Mouse (Mus musculus) liver, postnatal 0 days (tissue): Measurements from ENCODE around the gene Me3.

ENCODE experiments used
- CTCF ChIP-seq: sonication (generic); IDR thresholded peaks from 2 replicates; pipeline ENCODE4 v1.5.1; 2016; ENCODE audit warnings: antibody characterized with exemption, low read depth
- EP300 ChIP-seq: IDR thresholded peaks from 2 replicates; pipeline ENCODE4 v1.6.1; 2016; ENCODE audit warnings: antibody characterized with exemption, low read depth, mild to moderate bottlenecking

DNA sequence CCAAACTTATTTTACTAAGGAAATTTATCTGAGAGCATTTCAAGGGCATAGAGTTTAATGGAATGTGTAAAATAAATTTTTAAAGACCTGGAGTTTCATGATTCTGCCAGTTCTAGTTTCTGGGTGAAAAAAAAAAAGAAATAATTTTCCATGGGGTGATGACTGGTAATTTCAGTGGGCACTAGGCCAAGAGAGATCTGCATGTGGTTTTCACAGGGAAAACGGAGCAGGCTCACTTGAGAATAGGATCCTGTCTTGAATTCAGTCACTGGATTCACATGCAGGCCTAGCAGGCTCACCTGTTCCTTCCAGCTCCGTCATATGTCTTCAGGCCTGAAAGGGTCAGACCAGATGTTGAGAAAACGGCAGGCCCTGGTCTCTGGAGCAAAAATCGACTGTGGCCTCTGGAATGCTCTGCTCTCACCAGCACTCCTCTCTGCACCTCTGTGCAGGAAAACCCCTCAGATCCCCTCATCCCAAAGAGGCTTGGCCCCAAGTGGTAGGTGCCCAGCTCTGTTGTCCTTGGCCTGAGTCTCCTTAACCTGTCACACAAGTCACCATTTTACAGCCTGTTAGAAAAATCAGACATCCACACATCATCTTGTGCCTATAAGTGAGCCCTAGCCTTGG, 196.4 kb downstream of the Me3 start:
- TF ChIP-seq CTCF = no peak
- no peak for TF ChIP-seq EP300
